Mouse (Mus musculus) stomach, postnatal 0 days (tissue): Measurements from ENCODE around the gene D17Wsu92e.

Experiments used
- CTCF ChIP-seq: IDR thresholded peaks from 2 replicates; pipeline ENCODE4 v1.5.1; 2016; ENCODE audit warnings: antibody characterized with exemption, low read depth, mild to moderate bottlenecking, moderate library complexity
- EP300 ChIP-seq: optimal IDR thresholded peaks from 2 replicates; pipeline ENCODE3; 2016; ENCODE audit warnings: antibody characterized with exemption

- no peak for TF ChIP-seq CTCF
- no peak for TF ChIP-seq EP300
These were observed 16.2 kb downstream of the D17Wsu92e start for GRCm38 (mm10) chr17:27804156-27804690.
